Mouse (Mus musculus) spleen, adult 2 months (tissue): ENCODE results near the gene Map3k9. TPM values are rescaled to one million over a fixed set of nuclear protein-coding genes. Genes with fewer than 3 reads are reported as not detected.

ENCODE experiments used
- DNase-seq, 2 experiments: peaks; one replicate each; pipeline versions ENCODE4 v3.0.0 to v3.0.0-alpha.2; 2012 to 2021; ENCODE audit warnings: low spot score in 2 of 2, low read depth in 1 of 2
- H3K27ac ChIP-seq: fragments of 200-500 bp; 2 replicates; pipeline ENCODE4 v1.5.1; 2012; ENCODE audit warnings: low read length, inconsistent platforms; ENCODE audit not compliant: insufficient read depth
- H3K27me3 ChIP-seq: fragments of 200-500 bp; 2 replicates; pipeline ENCODE4 v1.6.1; 2012; ENCODE audit warnings: mild to moderate bottlenecking, moderate library complexity, low read length, inconsistent platforms; ENCODE audit not compliant: control insufficient read depth, insufficient read depth
- H3K36me3 ChIP-seq: fragments of 200-500 bp; 2 replicates; pipeline ENCODE4 v1.6.1; 2012; ENCODE audit warnings: mild to moderate bottlenecking, low read length, inconsistent platforms; ENCODE audit not compliant: control insufficient read depth, insufficient read depth
- H3K4me1 ChIP-seq: fragments of 200-500 bp; 2 replicates; pipeline ENCODE4 v1.6.1; 2011; ENCODE audit warnings: inconsistent platforms; ENCODE audit not compliant: control insufficient read depth, insufficient read depth, insufficient read length
- H3K4me3 ChIP-seq: fragments of 200-500 bp; 2 replicates; pipeline ENCODE4 v1.5.1; 2011; ENCODE audit warnings: mild to moderate bottlenecking, inconsistent platforms; ENCODE audit not compliant: insufficient read depth, insufficient read length; ENCODE audit errors: extremely low read depth
- CTCF ChIP-seq: fragments of 200-500 bp; IDR thresholded peaks from 2 replicates; pipeline ENCODE4 v1.5.1; 2011; ENCODE audit warnings: mild to moderate bottlenecking, inconsistent platforms; ENCODE audit not compliant: insufficient read depth, insufficient read length, insufficient replicate concordance; ENCODE audit errors: extremely low read depth
- POLR2A ChIP-seq: fragments of 200-500 bp; IDR thresholded peaks from 2 replicates; pipeline ENCODE4 v1.6.1; 2011; ENCODE audit warnings: low read depth, low read length, inconsistent platforms
- WGBS: fragments of 180-500 bp; shearing (Covaris S2); methylation state at CpG from one replicate; pipeline ENCODE4 v1.1.7; 2018; 5-methylcytosine and 5-hydroxymethylcytosine counted together
- polyA plus RNA-seq: library from polyadenylated mRNA; depleted of rRNA; stranded (reverse); fragments of >200 nt; gene quantifications from 2 replicates; pipeline ENCODE4 v1.2.3, GENCODE M21; 2012

Map3k9 gene
- polyA plus RNA-seq, 1 experiment, result 2.9 TPM

GRCm38 (mm10) chr12:81690751-81691150, 90.2 kb downstream of the Map3k9 start:
- H3K4me1 ChIP-seq, result no peaks in the 10 kb centered on the region
- no peak for TF ChIP-seq CTCF
- TF ChIP-seq POLR2A, result no peak
- no peaks in the 10 kb centered on the region for H3K27me3 ChIP-seq
- H3K36me3 ChIP-seq, result no peaks in the 10 kb centered on the region
- DNase-seq, result no peak
- WGBS, result 76% methylated on average over 7 of the region's 7 CpGs
- H3K27ac ChIP-seq, result no peak overlapping the region
- no peak overlapping the region for H3K4me3 ChIP-seq

DNA sequence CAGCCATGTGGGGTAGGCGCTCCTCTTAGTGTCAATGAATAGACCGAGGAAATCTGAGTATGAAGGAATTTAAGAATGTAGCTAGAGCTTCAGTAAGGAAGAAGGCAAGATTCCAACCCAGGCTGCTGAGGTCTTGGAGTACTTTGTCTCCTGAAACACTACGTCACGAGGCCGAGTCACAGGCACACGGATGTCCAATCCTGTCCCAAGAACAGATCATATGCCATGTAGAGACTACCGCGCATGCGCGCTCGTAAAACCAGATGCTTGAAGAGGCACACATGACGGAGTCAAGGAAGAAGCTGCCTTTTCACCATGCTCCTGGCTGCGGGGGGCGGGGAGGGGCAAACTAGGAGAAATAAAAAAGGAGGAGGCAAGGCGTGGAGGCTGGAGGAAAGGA, 90.9 kb downstream of the Map3k9 start:
- no peak for DNase-seq
- no peaks in the 10 kb centered on the region for H3K36me3 ChIP-seq
- WGBS, result 95% methylated on average over 15 of the region's 15 CpGs

DNA sequence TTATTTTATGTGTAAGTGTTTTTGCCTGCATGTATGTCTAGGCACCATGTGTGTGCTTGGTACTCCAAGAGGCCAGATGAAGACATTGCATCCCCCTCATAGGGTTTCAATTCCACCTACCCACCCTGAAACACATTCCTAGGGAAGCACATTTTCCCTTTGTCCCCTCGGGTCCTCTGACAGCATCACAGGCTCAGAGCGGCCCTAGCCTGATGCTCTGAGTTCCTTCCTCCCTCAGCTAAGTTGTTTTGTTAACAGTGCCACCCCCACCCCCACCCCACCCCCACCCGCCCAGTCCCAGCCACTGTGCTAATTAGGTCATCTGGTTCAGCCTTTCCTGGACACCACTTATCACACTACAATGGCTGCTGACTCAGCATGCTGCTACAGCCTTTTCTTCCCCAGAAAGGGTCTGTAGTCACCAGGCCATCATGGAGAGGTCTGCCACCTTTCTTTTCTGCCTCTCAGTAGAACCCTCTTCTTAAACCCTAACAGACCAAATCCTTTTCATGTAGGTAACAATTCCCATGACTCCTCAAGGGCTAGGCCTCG, 91.4 kb downstream of the Map3k9 start:
- 60% methylated on average over 4 of the region's 4 CpGs for WGBS
- no peaks in the 10 kb centered on the region for H3K4me1 ChIP-seq
- no peak overlapping the region for H3K27ac ChIP-seq
- TF ChIP-seq POLR2A (no peak), CTCF (no peak)
- no peak for DNase-seq
- no peak overlapping the region for H3K4me3 ChIP-seq
- H3K27me3 ChIP-seq, result no peaks in the 10 kb centered on the region
- H3K36me3 ChIP-seq, result no peaks in the 10 kb centered on the region

More for the DNA sequence above, 90.9 kb downstream of the Map3k9 start:
- no peak overlapping the region for H3K27ac ChIP-seq
- TF ChIP-seq POLR2A (no peak), CTCF (no peak)
- H3K4me3 ChIP-seq, result no peak overlapping the region
- H3K27me3 ChIP-seq, result no peaks in the 10 kb centered on the region
- H3K4me1 ChIP-seq, result no peaks in the 10 kb centered on the region

GRCm38 (mm10) chr12:81688537-81688936, 92.4 kb downstream of the Map3k9 start:
- Histone ChIP-seq H3K27ac (no peak overlapping the region), H3K36me3 (no peaks in the 10 kb centered on the region), H3K27me3 (no peaks in the 10 kb centered on the region), H3K4me1 (no peaks in the 10 kb centered on the region), H3K4me3 (no peak overlapping the region)
- no peak for DNase-seq
- TF ChIP-seq POLR2A (no peak), CTCF (no peak)
- 43% methylated on average over 4 of the region's 4 CpGs for WGBS

- Histone ChIP-seq H3K27me3 (no peaks in the 10 kb centered on the region), H3K36me3 (no peaks in the 10 kb centered on the region), H3K4me3 (no peak overlapping the region), H3K4me1 (no peaks in the 10 kb centered on the region), H3K27ac (no peak overlapping the region)
- no peak for DNase-seq
- no peak for TF ChIP-seq POLR2A
- TF ChIP-seq CTCF, result no peak
- WGBS, result 81% methylated on average over 5 of the region's 5 CpGs
Measured at GRCm38 (mm10) chr12:81687873-81688272, 93.1 kb downstream of the Map3k9 start.

GRCm38 (mm10) chr12:81686406-81687117, 94.4 kb downstream of the Map3k9 start:
- TF ChIP-seq CTCF (no peak), POLR2A (no peak)
- Histone ChIP-seq H3K4me1 (no peaks in the 10 kb centered on the region), H3K27me3 (no peaks in the 10 kb centered on the region), H3K36me3 (no peaks in the 10 kb centered on the region), H3K4me3 (no peak overlapping the region), H3K27ac (no peak overlapping the region)
- WGBS, result 82% methylated on average over 12 of the region's 12 CpGs
- no peak for DNase-seq

- no peak for TF ChIP-seq CTCF
- H3K27me3 ChIP-seq, result no peaks in the 10 kb centered on the region
Measured at GRCm38 (mm10) chr12:81685981-81686380, 95.0 kb downstream of the Map3k9 start.

More at GRCm38 (mm10) chr12:81685981-81686380, 95.0 kb downstream of the Map3k9 start:
- no peak overlapping the region for H3K4me3 ChIP-seq
- 86% methylated on average over 3 of the region's 3 CpGs for WGBS
- H3K4me1 ChIP-seq, result no peaks in the 10 kb centered on the region
- no peaks in the 10 kb centered on the region for H3K36me3 ChIP-seq
- DNase-seq, result no peak
- no peak overlapping the region for H3K27ac ChIP-seq
